Mouse (Mus musculus): ENCODE results near the gene Mea1. TPM values are rescaled to one million over a fixed set of nuclear protein-coding genes. Genes with fewer than 3 reads are reported as not detected.
A peak's percentile ranks its signal among the peaks of the same experiment; 100 is the strongest.

The Mea1 gene
- total RNA-seq, 2 experiments from 2014 or later, result 117 to 123 TPM

DNA sequence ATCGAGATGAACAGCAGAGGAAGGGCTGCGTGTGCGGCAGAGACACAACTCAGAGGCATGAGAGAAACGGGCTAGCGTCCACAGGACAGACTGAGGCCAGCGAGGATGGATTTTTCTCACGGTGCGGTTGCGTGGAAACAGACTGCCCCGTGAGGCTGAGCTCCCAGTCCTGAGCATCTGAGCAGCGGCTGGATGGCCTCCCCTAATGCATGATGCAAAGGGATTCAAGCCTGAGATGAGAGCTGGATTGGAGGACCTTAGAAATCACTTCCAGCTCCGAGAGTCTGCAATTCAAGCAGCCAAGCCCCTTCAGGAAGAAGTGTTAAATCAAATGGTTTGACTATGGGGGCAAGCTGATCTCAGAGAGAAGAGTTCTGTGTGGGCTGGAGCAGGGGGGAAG is 22.9 kb downstream of the Mea1 start:
- intact Hi-C loops (cut with DNase I), result no loop called here
- DNase-seq (ENCODE audit: low spot score in 2 of 2), result no peak

DNA sequence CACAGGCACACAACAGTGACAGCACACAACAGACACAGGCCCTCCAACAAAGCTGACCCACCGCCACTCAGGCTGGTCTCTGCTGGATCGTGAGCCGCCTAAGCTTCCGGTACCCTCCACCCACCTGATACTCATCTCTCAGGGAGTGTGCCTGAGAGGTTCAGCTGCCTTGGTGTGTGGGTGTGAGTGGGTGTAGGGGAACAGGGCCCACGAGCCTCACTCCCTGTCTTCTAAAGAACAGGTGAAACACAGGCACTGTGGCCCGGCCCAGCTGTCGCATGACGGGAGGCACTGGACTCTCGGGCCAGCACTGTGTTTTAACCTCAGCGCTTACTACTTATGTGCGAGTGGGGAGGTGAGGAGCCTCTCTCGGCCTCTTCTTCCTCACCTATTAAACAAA is 23.5 kb downstream of the Mea1 start:
- intact Hi-C loops (cut with DNase I), result no loop called here
- no peak for DNase-seq (ENCODE audit: low spot score in 2 of 2)

DNA sequence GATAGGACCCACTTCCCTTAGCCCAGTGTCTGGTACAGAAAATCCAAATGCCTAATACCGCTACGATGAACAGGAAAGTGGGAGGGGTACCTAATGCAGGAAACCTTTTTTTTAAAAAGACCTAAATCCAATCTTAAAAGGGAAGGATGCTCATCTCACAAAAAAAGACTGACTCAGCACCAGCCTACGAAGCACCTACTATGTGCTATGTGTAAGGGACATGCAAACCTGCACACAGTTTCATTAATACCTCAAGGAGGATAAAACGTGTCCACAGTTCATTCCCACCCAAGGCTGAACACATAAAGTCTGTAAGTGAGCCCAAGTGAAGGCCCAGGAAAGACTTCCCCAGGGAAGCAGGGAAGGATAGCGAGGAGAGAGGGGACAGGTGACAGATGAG is 23.9 kb downstream of the Mea1 start:
- intact Hi-C loops (cut with DNase I), result no loop called here
- DNase-seq (ENCODE audit: low spot score in 2 of 2), result no peak

DNA sequence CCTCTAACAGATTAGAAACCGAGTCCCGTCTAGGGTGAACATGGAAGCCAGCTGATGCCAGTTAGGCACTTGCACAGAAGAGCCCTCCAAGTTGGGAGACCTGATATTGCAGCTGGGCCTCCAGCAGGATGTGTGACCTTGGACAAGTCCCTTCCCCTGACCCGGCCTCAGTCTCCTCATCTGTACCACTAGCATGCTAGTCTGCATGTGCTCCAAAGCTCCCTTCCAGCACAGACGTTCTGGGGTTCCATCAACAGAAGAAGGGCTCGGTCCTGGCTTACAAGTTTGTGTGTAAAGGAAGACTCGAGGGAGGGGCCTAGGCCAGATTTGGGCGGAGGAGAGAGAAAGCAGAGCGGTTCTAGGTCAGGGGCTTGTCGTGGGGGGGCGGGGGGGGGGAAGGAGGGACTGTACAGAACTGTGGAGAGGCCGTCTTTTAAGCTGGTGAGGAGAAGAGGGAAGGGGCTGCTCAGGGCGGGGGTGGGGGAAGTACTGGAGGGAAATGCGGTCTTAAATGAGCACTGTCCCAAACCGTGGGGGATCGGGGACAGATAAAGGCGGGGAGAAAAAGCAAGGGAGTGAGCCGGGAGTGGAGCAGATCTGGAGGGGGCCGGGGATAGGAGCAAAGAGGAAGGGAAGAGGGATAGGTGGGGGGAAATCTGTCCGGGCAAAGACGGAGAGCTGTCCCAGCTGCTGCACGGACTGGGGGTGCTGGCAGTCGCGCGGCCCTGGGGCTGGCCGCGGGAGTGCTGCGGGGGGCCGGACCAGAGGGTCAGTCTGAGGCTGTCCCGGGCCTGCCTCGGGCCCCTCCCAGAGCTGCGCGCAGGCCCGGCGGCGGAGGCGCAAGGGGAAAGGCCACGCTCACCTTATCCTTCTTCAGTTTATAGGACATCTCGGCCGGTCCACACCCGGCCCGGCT is 25.6 kb downstream of the Mea1 start:
- no peak for DNase-seq (ENCODE audit: low spot score in 2 of 2)
- intact Hi-C loops (cut with DNase I), result loop anchor here (2.0 kb wide), 1 partner anchor 23 kb away; the partner anchor contains the start of gene Klhdc3

DNA sequence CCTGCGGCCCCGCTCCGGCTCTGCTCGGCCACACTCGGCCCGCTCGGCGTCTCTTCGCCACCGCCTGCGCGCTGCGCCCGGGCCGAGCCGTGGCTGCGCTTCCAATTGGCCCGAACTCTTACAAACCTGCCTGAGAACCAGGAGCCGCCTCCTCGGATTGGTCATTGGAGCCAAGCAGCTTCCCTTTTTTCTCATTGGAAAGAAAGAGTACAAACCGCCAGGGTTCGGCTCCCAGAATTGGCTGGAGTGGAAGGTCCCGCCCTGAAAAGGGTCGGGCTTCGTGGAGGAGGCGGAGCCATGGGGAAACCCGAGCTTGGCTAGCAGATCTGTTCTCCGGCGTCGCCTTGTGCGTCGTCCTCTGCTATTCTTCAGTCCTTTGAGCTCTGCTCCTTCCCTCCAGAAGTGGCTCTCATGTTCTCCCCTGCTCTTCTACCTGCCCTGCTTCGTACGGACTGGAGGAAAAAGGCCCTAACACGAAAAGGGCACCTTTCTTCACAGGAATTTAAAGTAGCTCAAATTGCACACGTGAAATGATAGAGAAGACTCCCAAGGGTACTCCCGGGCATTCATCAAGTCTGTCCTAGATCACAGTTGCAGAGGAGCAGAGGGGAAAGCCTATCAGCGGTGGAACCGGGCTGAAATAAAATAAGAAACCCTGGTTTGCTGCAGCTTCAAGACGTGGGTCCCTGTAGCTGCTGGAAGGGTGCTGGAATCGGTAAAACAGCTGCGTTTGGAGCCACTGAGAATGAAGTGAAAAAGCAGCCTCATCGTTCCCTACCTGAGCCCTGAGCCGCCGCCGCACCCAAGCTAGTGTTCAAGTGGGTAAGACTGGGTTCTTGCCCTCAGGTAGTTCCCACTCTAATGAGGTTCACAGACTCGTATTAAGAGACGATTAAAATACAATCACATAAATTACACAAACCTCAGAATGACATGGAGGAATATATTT is 26.6 kb downstream of the Mea1 start, which contains the start of gene Ppp2r5d:
Gene Ppp2r5d, minus strand, starts transcription at position 225 of the 949 bp plus-strand sequence.
- intact Hi-C loops (cut with DNase I), result loop anchor here (2.0 kb wide), 1 partner anchor 24 kb away; the partner anchor contains the start of gene Klhdc3
- peak; percentile 95 to 99 for DNase-seq (ENCODE audit: low spot score in 2 of 2)

DNA sequence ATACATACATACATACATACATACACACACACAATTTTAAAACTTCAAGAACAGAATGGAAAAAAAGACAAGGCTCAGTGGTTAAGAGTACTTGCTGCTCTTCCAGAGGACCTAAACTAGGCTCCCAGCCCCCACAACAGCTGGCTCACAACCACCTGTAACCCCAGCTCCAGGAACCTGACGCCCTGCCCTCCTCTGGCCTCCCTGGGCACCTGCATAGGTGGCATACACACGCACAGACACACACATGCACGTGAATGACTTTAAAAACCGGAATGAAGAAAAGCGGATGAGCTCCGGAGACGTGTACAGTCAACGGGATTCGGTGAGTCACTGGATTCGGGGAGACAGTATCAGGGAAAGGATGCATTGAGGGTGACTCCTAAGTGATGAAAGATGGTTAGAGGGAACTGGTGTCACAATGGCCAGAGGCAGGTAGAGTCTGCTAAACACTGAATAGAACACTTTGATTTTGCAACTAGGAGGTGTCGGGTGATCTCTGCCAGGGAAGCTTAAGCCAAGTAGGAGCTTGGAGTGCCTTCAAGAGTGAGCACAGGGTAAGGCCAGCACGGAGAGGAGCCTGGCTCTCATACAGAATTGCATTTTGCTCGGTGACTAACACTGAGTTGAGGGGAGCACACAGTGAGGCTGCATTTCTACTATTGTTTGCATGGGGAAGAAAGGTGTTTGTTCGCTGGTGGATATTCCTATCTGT is 27.9 kb downstream of the Mea1 start:
- no peak for DNase-seq (ENCODE audit: low spot score in 2 of 2)
- intact Hi-C loops (cut with DNase I), result no loop called here

DNA sequence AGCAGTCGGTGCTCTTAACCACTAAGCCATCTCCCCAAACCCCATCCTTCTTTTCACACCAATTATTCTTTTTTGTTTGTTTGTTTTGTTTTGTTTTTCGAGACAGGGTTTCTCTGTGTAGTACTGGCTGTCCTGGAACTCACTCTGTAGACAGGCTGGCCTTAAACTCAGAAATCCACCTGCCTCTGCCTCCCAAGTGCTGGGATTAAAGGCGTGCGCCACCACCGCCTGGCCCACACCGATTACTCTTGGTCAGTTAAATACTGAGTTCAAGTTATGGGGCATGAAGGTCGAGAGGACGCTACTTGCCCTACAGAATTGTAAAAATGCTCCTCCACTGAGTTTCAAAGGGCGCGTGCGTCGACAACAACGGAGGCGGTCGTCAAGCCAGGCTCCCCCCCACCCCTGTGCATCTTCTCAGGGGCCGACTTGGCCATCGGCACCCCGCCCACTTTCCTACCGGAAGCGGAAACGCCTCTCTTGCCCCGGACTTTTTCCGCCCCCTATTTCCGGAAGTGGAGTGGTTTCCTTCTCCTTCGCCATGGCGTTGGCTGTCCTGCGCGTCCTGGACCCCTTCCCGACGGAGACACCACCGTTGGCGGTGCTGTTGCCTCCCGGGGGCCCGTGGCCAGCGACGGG is 32.5 kb downstream of the Mea1 start, which contains the start of gene Pex6:
Gene Pex6, plus strand, starts transcription at position 505 of the 639 bp plus-strand sequence.
- peak; percentile 91 to 97 for DNase-seq (ENCODE audit: low spot score in 2 of 2)

DNA sequence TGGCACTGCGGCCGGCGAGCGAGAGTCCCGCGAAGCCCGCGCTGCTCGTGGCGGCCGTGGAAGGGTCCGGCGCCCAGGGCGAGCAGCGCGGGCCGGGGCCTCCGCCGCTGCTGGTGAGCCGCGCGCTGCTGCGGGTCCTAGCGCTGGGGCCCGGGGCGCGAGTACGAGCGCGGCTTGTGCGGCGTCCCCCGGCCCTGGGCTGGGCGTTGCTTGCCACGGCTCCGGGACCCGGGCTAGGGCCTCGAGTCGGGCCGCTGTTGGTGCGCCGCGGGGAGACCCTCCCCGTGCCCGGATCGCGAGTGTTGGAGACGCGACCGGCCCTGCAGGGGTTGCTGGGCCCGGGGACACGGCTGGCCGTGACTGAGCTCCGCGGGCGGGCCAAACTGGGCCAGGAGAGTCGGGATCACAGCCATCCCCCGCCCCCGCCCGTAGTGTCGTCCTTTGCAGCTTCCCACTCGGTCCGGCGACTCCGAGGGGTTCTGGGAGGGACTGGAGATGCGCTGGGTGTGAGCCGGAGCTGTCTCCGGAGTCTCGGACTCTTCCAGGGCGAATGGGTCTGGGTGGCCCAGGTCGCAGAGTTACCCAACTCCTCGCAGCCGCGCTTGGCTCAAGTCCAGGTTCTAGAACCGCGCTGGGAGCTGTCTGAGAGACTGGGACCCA is 33.1 kb downstream of the Mea1 start:
- intact Hi-C loops (cut with DNase I), result loop anchor here (5.0 kb wide), 1 partner anchor 64 kb away; the partner anchor contains the start of genes Klc4 and Mrpl2
- peak in 1 of 2 experiments; percentile 35 for DNase-seq (ENCODE audit: low spot score in 2 of 2)

More for the DNA sequence above, 32.5 kb downstream of the Mea1 start, which contains the start of gene Pex6:
- intact Hi-C loops (cut with DNase I), result loop anchor here (5.0 kb wide), 1 partner anchor 64 kb away; the partner anchor contains the start of genes Klc4 and Mrpl2

DNA sequence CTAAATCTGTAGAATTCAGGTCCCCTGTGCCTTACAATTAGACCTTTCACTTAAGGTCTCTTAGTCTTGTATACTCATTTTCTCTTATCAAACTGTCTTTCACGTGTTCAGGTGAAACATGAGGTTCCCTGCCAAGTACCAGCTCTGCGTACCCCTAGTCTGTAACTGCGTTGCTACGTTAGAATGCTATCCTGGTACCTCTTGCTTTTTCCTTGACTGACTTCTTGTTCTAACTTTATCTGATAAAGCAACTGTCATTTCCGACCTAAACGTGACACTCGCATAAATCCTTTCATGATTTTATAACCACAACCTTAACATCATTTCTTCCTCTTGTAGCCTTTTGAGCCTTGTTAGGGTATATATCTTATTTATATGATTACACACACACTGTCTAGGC is 33.8 kb downstream of the Mea1 start:
- intact Hi-C loops (cut with DNase I), result loop anchor here (5.0 kb wide), 1 partner anchor 65 kb away; the partner anchor contains the start of genes Klc4 and Mrpl2
- no peak for DNase-seq (ENCODE audit: low spot score in 2 of 2)

DNA sequence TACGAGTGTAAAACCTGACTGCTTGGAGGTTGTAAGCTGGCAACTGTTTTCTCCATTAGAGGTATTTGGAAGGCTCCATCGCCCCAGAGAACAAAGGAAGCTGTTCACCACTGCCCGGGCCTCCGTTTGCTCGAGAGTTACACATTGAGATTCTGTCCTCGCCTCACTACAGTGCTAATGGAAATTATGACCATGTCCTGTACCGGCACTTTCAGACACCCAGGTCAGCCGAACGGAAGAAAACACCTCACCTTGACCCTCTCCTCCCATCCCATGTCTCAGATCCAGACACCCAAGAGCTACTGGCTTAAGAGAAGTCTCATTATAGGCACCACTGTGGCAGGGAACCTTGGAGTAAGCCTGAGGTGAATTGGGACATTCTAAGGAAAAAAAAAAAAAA is 35.3 kb downstream of the Mea1 start:
- intact Hi-C loops (cut with DNase I), result loop anchor here (5.0 kb wide), 1 partner anchor 67 kb away; the partner anchor contains the start of genes Klc4 and Mrpl2
- no peak for DNase-seq (ENCODE audit: low spot score in 2 of 2)

DNA sequence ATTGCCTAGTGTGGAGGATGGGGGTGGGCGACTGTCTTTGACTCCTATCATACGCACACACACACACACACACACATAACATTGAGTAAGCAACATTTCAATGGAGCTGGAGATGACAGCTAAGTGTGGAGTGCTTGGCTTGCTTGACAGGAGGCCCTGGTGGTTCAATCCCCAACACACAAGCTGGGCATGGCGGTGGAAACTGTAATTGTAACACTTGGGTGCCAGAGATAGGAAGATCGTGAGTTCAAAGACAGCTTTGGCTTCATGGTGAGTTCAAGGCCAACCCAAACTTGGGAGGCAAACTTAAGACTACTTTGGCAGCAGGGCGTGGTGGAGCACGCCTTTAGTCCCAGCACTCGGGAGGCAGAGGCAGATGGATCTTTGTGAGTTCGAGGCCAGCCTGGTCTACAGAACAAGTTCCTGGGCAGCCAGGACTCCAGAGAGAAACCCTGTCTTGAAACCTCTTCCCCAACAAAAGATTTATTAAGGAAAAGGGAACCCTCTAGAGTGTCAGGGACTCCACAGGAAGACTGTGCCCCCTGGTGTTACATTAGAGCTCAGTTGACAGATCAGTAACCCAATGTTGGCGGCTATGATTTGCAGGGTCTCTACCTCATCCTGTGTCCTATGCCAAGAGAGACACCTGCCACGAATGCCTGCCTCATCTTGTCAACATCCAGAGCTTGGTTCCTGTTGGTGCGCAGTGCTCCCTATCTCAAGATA is 36.3 kb downstream of the Mea1 start:
- intact Hi-C loops (cut with DNase I), result loop anchor here (5.0 kb wide), 1 partner anchor 68 kb away; the partner anchor contains the start of genes Klc4 and Mrpl2
- no peak for DNase-seq (ENCODE audit: low spot score in 2 of 2)

DNA sequence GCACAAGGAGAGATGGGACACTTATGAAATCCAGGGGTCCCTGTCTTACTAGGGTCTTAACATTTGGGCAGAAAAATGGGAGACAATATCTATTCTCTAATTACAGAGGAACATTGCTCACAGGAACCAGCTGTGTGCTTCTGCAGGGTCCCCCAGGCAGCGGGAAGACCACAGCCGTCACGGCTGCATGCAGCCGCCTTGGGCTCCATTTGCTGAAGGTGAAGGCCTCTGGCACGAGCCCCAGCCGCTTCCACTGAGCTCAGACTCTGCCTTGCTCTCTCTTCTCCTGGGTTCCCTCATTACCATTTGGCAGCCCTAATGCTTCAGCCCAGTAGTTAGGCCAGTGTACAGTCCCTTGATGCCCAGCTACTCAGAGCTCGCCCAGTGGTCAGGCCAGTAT is 42.5 kb downstream of the Mea1 start:
- no peak for DNase-seq (ENCODE audit: low spot score in 2 of 2)

DNA sequence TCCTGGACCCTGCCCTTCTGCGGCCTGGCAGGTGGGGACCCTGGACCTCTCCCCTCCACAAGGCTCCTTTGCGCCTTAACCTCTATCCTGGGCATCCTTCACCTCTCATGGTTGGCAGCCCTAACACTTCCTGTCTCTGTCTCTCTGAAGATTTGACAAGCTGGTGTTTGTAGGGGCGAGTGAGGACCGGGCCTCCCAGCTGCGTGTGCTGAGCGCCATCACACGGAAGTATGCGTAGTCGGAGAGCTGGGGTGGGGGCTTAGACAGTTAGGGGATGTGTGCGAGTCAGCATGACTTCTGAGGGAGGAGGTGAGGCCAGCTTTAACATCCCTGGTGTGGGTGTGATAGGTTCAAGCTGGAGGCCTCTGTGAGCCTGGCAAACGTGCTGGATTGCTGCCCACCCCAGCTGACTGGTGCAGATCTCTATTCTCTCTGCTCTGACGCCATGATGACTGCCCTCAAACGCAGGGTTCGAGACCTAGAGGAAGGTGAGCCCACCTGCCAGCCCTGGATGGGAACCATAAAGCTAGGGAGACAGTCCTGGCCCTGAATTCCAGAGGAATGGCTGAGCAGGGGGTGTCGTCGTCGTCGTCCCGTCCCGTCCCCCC is 46.0 kb downstream of the Mea1 start:
- intact Hi-C loops (cut with DNase I), result no loop called here
- DNase-seq (ENCODE audit: low spot score in 2 of 2), result no peak

More for the DNA sequence above, 42.5 kb downstream of the Mea1 start:
- intact Hi-C loops (cut with DNase I), result no loop called here

DNA sequence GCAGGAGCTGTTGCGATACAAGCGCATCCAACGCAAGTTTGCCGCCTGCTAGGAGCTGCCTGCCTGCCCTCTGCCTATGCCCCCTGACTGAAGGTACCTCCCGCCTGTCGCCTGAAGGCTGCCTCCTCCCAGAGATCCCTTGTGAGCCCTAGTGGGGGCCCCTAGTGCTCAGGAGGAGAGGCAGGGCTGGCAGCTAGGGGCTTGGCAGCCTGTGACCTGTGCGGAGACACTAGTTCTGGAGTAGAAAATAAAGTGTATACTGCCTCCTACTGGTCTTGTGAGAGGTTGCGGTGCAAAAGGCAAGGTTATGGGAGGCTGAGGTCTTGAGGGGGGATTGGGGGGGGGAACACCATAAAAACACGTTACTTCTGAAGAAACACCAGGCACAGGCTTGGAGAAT is 46.7 kb downstream of the Mea1 start:
- no peak for DNase-seq (ENCODE audit: low spot score in 2 of 2)
- intact Hi-C loops (cut with DNase I), result no loop called here

DNA sequence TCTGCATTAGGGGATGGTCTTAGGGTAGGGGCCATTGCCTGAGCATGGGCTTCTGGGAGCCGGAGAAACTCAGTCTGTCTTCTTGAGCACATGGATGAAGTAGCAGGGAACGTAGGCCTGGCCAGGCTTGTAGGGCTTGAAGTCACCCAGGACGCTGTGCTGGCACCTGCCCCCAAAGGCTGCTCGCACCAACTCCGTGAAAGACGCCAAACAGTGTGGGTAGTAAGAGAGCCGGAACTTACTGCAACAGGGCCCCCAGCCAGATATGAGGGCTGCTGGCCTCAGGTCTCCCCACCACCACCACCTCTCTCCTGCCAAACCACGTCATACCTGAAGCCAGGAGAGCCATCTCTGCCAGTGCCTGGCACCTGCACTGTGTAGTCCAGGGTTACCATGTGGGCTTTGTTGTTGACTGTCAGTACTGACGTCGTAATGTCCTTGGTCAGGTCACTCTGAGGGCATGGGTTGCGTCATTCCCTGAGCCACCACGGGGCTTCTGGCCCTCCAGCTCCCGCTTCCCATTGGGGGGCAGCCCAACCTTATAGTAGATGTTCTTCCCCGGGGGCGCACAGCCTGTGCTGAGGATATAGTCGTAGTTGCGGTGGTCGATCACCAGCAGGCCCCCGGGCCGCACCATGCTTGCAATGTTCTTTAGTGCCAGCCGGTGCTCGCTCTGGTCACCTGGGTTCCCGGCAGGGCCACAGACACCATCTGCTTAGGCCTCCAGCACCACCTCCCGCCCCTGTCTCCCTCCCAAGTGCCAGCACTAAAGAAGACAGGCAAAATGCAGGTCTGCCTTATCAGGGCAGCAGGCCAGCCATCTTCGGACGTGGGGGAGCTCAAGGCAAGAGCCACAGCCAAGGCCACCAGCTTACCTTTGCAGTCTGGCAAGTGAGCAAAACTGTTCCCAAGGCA is 47.4 kb downstream of the Mea1 start:
- no peak for DNase-seq (ENCODE audit: low spot score in 2 of 2)
- intact Hi-C loops (cut with DNase I), result no loop called here

DNA sequence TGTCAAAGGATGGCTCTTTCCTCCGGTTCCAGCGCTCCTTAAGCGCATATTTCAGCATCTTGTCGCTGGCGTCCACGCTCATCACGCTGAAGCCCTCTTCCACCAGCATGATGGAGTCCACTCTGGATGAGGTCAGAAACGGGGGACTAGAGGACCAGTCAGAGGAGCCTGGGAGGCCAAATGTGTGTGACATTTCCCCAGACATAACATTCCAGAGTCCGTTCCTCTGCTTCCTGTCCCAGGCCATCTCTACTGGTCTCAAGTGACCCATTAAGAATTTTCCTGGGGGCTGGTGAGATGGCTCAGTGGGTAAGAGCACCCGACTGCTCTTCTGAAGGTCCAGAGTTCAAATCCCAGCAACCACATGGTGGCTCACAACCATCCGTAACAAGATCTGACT is 48.7 kb downstream of the Mea1 start:
- intact Hi-C loops (cut with DNase I), result no loop called here
- no peak for DNase-seq (ENCODE audit: low spot score in 2 of 2)

Data from left cerebral cortex, postnatal 25 days (tissue).